36 mouse cellular contexts compared by ENCODE assay signal in the genomic region with DNA sequence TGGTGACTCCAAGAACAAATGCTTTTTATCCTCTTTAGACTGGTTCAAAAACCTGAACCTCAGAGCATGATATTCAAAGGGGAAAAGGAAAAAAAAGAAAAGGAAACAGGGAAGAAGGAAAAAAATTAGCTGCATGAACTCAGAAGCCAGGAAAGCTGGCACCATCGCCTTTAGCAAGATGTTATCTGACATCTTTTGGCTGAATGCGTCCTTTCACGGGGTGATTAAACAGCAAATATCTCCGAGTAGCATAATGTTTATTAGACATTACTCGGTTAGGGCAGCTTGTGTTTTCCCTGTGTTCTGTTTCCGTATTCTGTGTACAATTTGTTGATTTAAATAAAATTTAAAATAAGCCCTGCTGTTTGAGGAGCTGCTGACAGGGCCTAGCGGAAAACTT. TPM values are rescaled to one million over a fixed set of nuclear protein-coding genes. Genes with fewer than 3 reads are reported as not detected.
DNase-seq lines count a peak whose midpoint lies in the region; ATAC-seq and TF ChIP-seq lines count a peak whose summit lies in the region.
"Had no signal": no experiment of that assay in that cellular context is flagged by ENCODE, and none has a peak within 500 bp of the region (broad histone marks: within the 10 kb centered on the region; RNA-seq: fewer than 3 reads in every experiment).

No protein-coding gene starts in this region.

- no peaks in the 10 kb centered on the region for H3K36me3 ChIP-seq in forebrain, embryonic 14.5 days (ENCODE audit: control insufficient read depth, insufficient read depth, low read length)
- no peaks in the 10 kb centered on the region for H3K36me3 ChIP-seq in forebrain, embryonic 11.5 days (ENCODE audit: control insufficient read depth, insufficient read depth, low read length)
- no peaks in the 10 kb centered on the region for H3K36me3 ChIP-seq in heart, embryonic 13.5 days
- H3K36me3 ChIP-seq in heart, embryonic 12.5 days = no peaks in the 10 kb centered on the region
- no peaks in the 10 kb centered on the region for H3K36me3 ChIP-seq in lung, embryonic 16.5 days (ENCODE audit: control insufficient read depth, insufficient read depth, low read length)
- H3K36me3 ChIP-seq: forebrain, embryonic 10.5 days; G1E; heart, embryonic 10.5 days had no signal

- H3K27ac ChIP-seq in forebrain, embryonic 14.5 days (ENCODE audit: low read depth, low read length) = no peak overlapping the region
- H3K27ac ChIP-seq in forebrain, embryonic 11.5 days (ENCODE audit: low read depth, low read length) = no peak overlapping the region
- H3K27ac ChIP-seq in heart, embryonic 13.5 days (replicated peaks) = no peak overlapping the region
- H3K27ac ChIP-seq in heart, embryonic 12.5 days (ENCODE audit: poor library complexity, severe bottlenecking) = no peak overlapping the region
- no peak overlapping the region for H3K27ac ChIP-seq in lung, embryonic 16.5 days (ENCODE audit: low read length)
- no peak overlapping the region for H3K27ac ChIP-seq in gastrocnemius, adult 2 months
- H3K27ac ChIP-seq: forebrain, embryonic 10.5 days; heart, adult 2 months; heart, embryonic 10.5 days; hindbrain, embryonic 14.5 days; hindbrain, postnatal 0 days had no signal

- no peak overlapping the region for H3K4me2 ChIP-seq in forebrain, embryonic 14.5 days (ENCODE audit: low read length)
- no peak overlapping the region for H3K4me2 ChIP-seq in forebrain, embryonic 11.5 days (ENCODE audit: low read depth, low read length, severe bottlenecking)
- 0 out of 2 replicates have a peak overlapping the region, but pooled peaks have one; percentile 0 for H3K4me2 ChIP-seq in heart, embryonic 13.5 days
- no peak overlapping the region for H3K4me2 ChIP-seq in heart, embryonic 12.5 days
- no peak overlapping the region for H3K4me2 ChIP-seq in lung, embryonic 16.5 days (ENCODE audit: low read depth, low read length)
- H3K4me2 ChIP-seq: hindbrain, embryonic 14.5 days had no signal

- no peak for TF ChIP-seq CTCF in lung, adult 2 months (IDR thresholded peaks at IDR 0.05; ENCODE audit: insufficient read depth, low read length)
- TF ChIP-seq CTCF in brain, embryonic 14.5 days (IDR thresholded peaks at IDR 0.05; ENCODE audit: borderline replicate concordance, extremely low read depth, insufficient read depth, insufficient read length) = no peak
- no peak for TF ChIP-seq CTCF in gastrocnemius, adult 2 months (IDR thresholded peaks at IDR 0.05)

- ATAC-seq in forebrain, embryonic 14.5 days = no peak
- ATAC-seq in forebrain, embryonic 11.5 days (replicated peaks; ENCODE audit: low FRiP score) = no peak
- no peak for ATAC-seq in heart, embryonic 13.5 days (ENCODE audit: extremely low read depth, insufficient number of reproducible peaks, low FRiP score, low TSS enrichment)
- ATAC-seq in heart, embryonic 12.5 days (ENCODE audit: insufficient number of reproducible peaks, low FRiP score) = no peak
- ATAC-seq in lung, embryonic 16.5 days (ENCODE audit: low read depth) = peak; percentile 15; the same call in 1 of the 2 replicates
- ATAC-seq: forebrain, embryonic 16.5 days; hindbrain, postnatal 0 days; inflammation-experienced regulatory T-cells, adult 6 months; intestine, embryonic 16.5 days had no signal

- no peaks in the 10 kb centered on the region for H3K9me3 ChIP-seq in forebrain, embryonic 14.5 days (replicated peaks; ENCODE audit: control insufficient read depth, low read length)
- H3K9me3 ChIP-seq in forebrain, embryonic 11.5 days (ENCODE audit: control insufficient read depth, low read length) = no peaks in the 10 kb centered on the region
- 0 out of 2 replicates have a peak, but pooled peaks cover 7% of the 10 kb centered on the region for H3K9me3 ChIP-seq in heart, embryonic 13.5 days
- H3K9me3 ChIP-seq in heart, embryonic 12.5 days (replicated peaks) = peaks cover 6% of the 10 kb centered on the region; the same call in 1 of the 2 replicates
- H3K9me3 ChIP-seq in lung, embryonic 16.5 days (ENCODE audit: control insufficient read depth, low read length) = no peaks in the 10 kb centered on the region

- intact Hi-C loops in gastrocnemius, adult 2 months (cut with DNase I) = no loop called here

- no peaks in the 10 kb centered on the region for H3K27me3 ChIP-seq in forebrain, embryonic 14.5 days (replicated peaks; ENCODE audit: control insufficient read depth, insufficient read depth, low read length)
- no peaks in the 10 kb centered on the region for H3K27me3 ChIP-seq in forebrain, embryonic 11.5 days (ENCODE audit: control insufficient read depth, insufficient read depth, low read length)
- no peaks in the 10 kb centered on the region for H3K27me3 ChIP-seq in heart, embryonic 13.5 days (replicated peaks)
- H3K27me3 ChIP-seq in heart, embryonic 12.5 days (replicated peaks) = no peaks in the 10 kb centered on the region
- H3K27me3 ChIP-seq in lung, embryonic 16.5 days (ENCODE audit: control insufficient read depth, insufficient read depth, low read depth, low read length) = no peaks in the 10 kb centered on the region
- H3K27me3 ChIP-seq: CH12.LX had no signal

- peak; percentile 64 for DNase-seq in forebrain, embryonic 14.5 days (ENCODE audit: low spot score)
- no peak for DNase-seq in forebrain, embryonic 11.5 days (ENCODE audit: low spot score)
- DNase-seq in lung, adult 2 months = no peak
- peak; percentile 67 for DNase-seq in brain, embryonic 14.5 days (ENCODE audit: low read depth)
- no peak for DNase-seq in gastrocnemius, adult 2 months
- DNase-seq: adrenal gland, adult 2 months; adrenal gland, postnatal 25 days; B cell, adult 2 months; cerebellum, adult 11 months; cerebellum, adult 2 months; cerebellum, adult 9-11 months; cerebellum, postnatal 25 days; gastrocnemius, postnatal 25 days; heart, adult 2 months; heart, postnatal 14 days; heart, postnatal 4 days; kidney, adult 2 months had no signal

- no peak for TF ChIP-seq POLR2A in lung, adult 2 months (IDR thresholded peaks at IDR 0.05; ENCODE audit: borderline replicate concordance, extremely low read depth, low read depth, low read length)
- TF ChIP-seq POLR2A in brain, embryonic 14.5 days (IDR thresholded peaks at IDR 0.05; ENCODE audit: borderline replicate concordance, extremely low read depth, insufficient read depth, insufficient read length, poor library complexity, severe bottlenecking) = no peak

- no peaks in the 10 kb centered on the region for H3K4me1 ChIP-seq in forebrain, embryonic 14.5 days (ENCODE audit: control insufficient read depth, insufficient read depth, low read length)
- H3K4me1 ChIP-seq in forebrain, embryonic 11.5 days (replicated peaks; ENCODE audit: control insufficient read depth, insufficient read depth, low read length) = no peaks in the 10 kb centered on the region
- H3K4me1 ChIP-seq in heart, embryonic 13.5 days = peaks cover 8% of the 10 kb centered on the region
- 0 out of 2 replicates have a peak, but pooled peaks cover 5% of the 10 kb centered on the region for H3K4me1 ChIP-seq in heart, embryonic 12.5 days (replicated peaks)
- peaks cover 4% of the 10 kb centered on the region for H3K4me1 ChIP-seq in lung, embryonic 16.5 days (replicated peaks; ENCODE audit: control insufficient read depth, insufficient read depth, low read length)
- no peaks in the 10 kb centered on the region for H3K4me1 ChIP-seq in lung, adult 2 months (ENCODE audit: control insufficient read depth, insufficient read depth, low read length)
- H3K4me1 ChIP-seq: forebrain, embryonic 10.5 days had no signal

- no peak overlapping the region for H3K9ac ChIP-seq in forebrain, embryonic 14.5 days (ENCODE audit: low read length)
- H3K9ac ChIP-seq in forebrain, embryonic 11.5 days (ENCODE audit: low read length) = no peak overlapping the region
- H3K9ac ChIP-seq in heart, embryonic 13.5 days = no peak overlapping the region
- H3K9ac ChIP-seq in heart, embryonic 12.5 days = no peak overlapping the region
- no peak overlapping the region for H3K9ac ChIP-seq in lung, embryonic 16.5 days (ENCODE audit: low read length)
- H3K9ac ChIP-seq: hindbrain, embryonic 14.5 days had no signal

- no peak overlapping the region for H3K4me3 ChIP-seq in forebrain, embryonic 14.5 days (ENCODE audit: low read depth, low read length)
- H3K4me3 ChIP-seq in forebrain, embryonic 11.5 days (ENCODE audit: low read depth, low read length) = no peak overlapping the region
- no peak overlapping the region for H3K4me3 ChIP-seq in heart, embryonic 13.5 days
- no peak overlapping the region for H3K4me3 ChIP-seq in heart, embryonic 12.5 days
- no peak overlapping the region for H3K4me3 ChIP-seq in lung, embryonic 16.5 days (ENCODE audit: low read length)
- H3K4me3 ChIP-seq in lung, adult 2 months (replicated peaks; ENCODE audit: extremely low read depth, low read depth, low read length) = no peak overlapping the region
- no peak overlapping the region for H3K4me3 ChIP-seq in gastrocnemius, adult 2 months
- H3K4me3 ChIP-seq: forebrain, embryonic 10.5 days; heart, adult 2 months; heart, embryonic 10.5 days had no signal

- 74% methylated on average over 7 of the region's 7 CpGs for WGBS in forebrain, embryonic 14.5 days
- 86% methylated on average over 7 of the region's 7 CpGs for WGBS in forebrain, embryonic 11.5 days
- WGBS in heart, embryonic 13.5 days = 51% methylated on average over 7 of the region's 7 CpGs
- WGBS in heart, embryonic 12.5 days = 49% methylated on average over 7 of the region's 7 CpGs
- WGBS in lung, embryonic 16.5 days = 39% methylated on average over 7 of the region's 7 CpGs
- 40% methylated on average over 7 of the region's 7 CpGs for WGBS in lung, adult 2 months

RNA-seq across cellular contexts. Expression of a gene that starts 21.8 kb away (rescaled TPM):
- polyA plus RNA-seq in forebrain, embryonic 14.5 days (2014; fragmentation: Nextera tagmentation; extraction: Ambion mirVana) = not detected in 2 replicates
- not detected in 2 replicates for polyA plus RNA-seq in forebrain, embryonic 11.5 days (2014; fragmentation: Nextera tagmentation; extraction: Ambion mirVana)
- polyA plus RNA-seq in heart, embryonic 13.5 days (2015; fragmentation: Nextera tagmentation; extraction: Ambion mirVana) = not detected in 2 replicates
- polyA plus RNA-seq in heart, embryonic 12.5 days (2016; fragmentation: Nextera tagmentation; extraction: Ambion mirVana) = not detected in 2 replicates
- not detected in 2 replicates for polyA plus RNA-seq in lung, embryonic 16.5 days (2015; fragmentation: Nextera tagmentation; extraction: Ambion mirVana)
- polyA plus RNA-seq in lung, adult 2 months (2012; rRNA removed) = not detected in 2 replicates
- not detected in 2 replicates for polyA plus RNA-seq in brain, embryonic 14.5 days (2012; rRNA removed)
- not detected for total RNA-seq in gastrocnemius, adult 2 months (2021)
- total RNA-seq: adrenal gland, adult 2 months; adrenal gland, postnatal 25 days; CH12.LX; common myeloid progenitor, adult 5-6 weeks; G1E; gastrocnemius, adult 8-10 months; gastrocnemius, postnatal 25 days; heart, adult 2 months; heart, postnatal 14 days; heart, postnatal 4 days; hindbrain, postnatal 0 days had no signal
- polyA plus RNA-seq: adrenal gland, adult 2 months; cerebellum, adult 2 months; embryonic facial prominence, embryonic 14.5 days; forebrain, embryonic 10.5 days; forebrain, embryonic 16.5 days; frontal cortex, adult 2 months; G1E; gonadal fat pad, adult 2 months; heart, adult 2 months; heart, embryonic 10.5 days; heart, embryonic 16.5 days; hindbrain, embryonic 11.5 days; hindbrain, embryonic 14.5 days; hindbrain, postnatal 0 days; inflammation-experienced regulatory T-cells, adult 6 months; intestine, embryonic 16.5 days; kidney, adult 2 months had no signal

Comparison
In these comparisons a context has a peak if more than half of its experiments do, and no peak if none do; other contexts are left out.
1. DNase-seq: peak in forebrain, embryonic 14.5 days (single experiment) and brain, embryonic 14.5 days (single experiment); none in forebrain, embryonic 11.5 days (single experiment), lung, adult 2 months (single experiment) and gastrocnemius, adult 2 months (single experiment).